Mouse (Mus musculus) intestine, postnatal 0 days (tissue): ENCODE measurements at regions not wholly inside any gene's neighbourhood (a gene's known extent, or its start where the extent isn't known, plus 50 kb on each side); places are given as distances from the start of the nearest gene placed in this dataset.

Experiments used
- ATAC-seq: fragments of 200-750 bp; cut with Nextera tagmentation; 2 replicates; pipeline ENCODE4 v1.8.0; 2017; ENCODE audit warnings: mild to moderate bottlenecking, moderate TSS enrichment, moderate library complexity
- H3K27ac ChIP-seq: fragments of 300-500 bp; sonication (generic); 2 replicates; pipeline ENCODE4 v1.5.1; 2014; ENCODE audit warnings: mild to moderate bottlenecking, low read depth, low read length, moderate library complexity
- H3K27me3 ChIP-seq: fragments of 300-500 bp; sonication (generic); replicated peaks from 2 replicates; pipeline ENCODE4 v1.6.1; 2014; ENCODE audit warnings: low read length, mixed read lengths; ENCODE audit not compliant: control insufficient read depth, insufficient read depth
- H3K36me3 ChIP-seq: fragments of 300-500 bp; sonication (generic); 2 replicates; pipeline ENCODE4 v1.6.1; 2014; ENCODE audit warnings: mild to moderate bottlenecking, moderate library complexity; ENCODE audit not compliant: control insufficient read depth, insufficient read depth
- H3K4me1 ChIP-seq: fragments of 300-500 bp; sonication (generic); replicated peaks from 2 replicates; pipeline ENCODE4 v1.6.1; 2014; ENCODE audit warnings: antibody characterized with exemption, low read length, mixed read lengths; ENCODE audit not compliant: control insufficient read depth, insufficient read depth
- H3K4me2 ChIP-seq: fragments of 300-500 bp; sonication (generic); replicated peaks from 2 replicates; pipeline ENCODE4 v1.6.1; 2014; ENCODE audit warnings: low read depth, mild to moderate bottlenecking, moderate library complexity
- H3K4me3 ChIP-seq: fragments of 300-500 bp; sonication (generic); 2 replicates; pipeline ENCODE4 v1.5.1; 2014; ENCODE audit warnings: low read depth, low read length
- H3K9ac ChIP-seq: fragments of 300-500 bp; sonication (generic); 2 replicates; pipeline ENCODE4 v1.6.1; 2014; ENCODE audit warnings: mild to moderate bottlenecking, low read depth, low read length
- H3K9me3 ChIP-seq: fragments of 300-500 bp; sonication (generic); 2 replicates; pipeline ENCODE4 v1.6.1; 2016; ENCODE audit warnings: mixed run types; ENCODE audit not compliant: control insufficient read depth
- CTCF ChIP-seq: sonication (generic); IDR thresholded peaks from 2 replicates; pipeline ENCODE4 v1.5.1; 2016; ENCODE audit warnings: low read depth, mild to moderate bottlenecking, control low read depth, antibody characterized with exemption, moderate library complexity
- WGBS: fragments of 180-500 bp; shearing (Covaris S2); extraction: QIAGEN DNeasy Blood & Tissue Kit; methylation state at CpG from one replicate; pipeline ENCODE4 v1.1.7; 2014; 5-methylcytosine and 5-hydroxymethylcytosine counted together

DNA sequence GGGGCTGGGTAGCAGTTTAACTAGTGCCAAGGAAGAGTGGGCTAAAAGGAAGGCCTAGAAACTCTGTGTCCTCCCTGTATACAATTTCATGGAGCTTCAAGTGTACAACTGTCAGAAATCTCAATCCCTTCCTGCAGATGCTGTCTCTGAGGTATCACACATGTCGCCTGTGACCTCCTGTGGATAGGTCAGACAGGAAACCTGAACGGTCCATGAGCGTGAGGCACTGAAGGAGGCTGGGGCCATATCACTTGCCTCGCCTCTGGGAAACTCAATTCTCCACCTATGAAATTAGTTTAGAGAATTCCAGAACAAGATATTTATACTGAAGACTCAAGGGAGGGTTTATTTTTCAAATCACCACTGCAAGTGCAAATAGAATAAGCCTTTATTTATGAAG is 69.1 kb upstream of the Pced1b start:
- Histone ChIP-seq H3K27ac (no peak overlapping the region), H3K36me3 (no peaks in the 10 kb centered on the region), H3K9ac (no peak overlapping the region), H3K4me1 (no peaks in the 10 kb centered on the region), H3K4me2 (no peak overlapping the region), H3K9me3 (no peaks in the 10 kb centered on the region), H3K4me3 (no peak overlapping the region), H3K27me3 (no peaks in the 10 kb centered on the region)
- no peak for TF ChIP-seq CTCF
- ATAC-seq = no peak
- WGBS = 63% methylated on average over 4 of the region's 4 CpGs

- Histone ChIP-seq H3K27ac (no peak overlapping the region), H3K4me1 (no peaks in the 10 kb centered on the region), H3K27me3 (no peaks in the 10 kb centered on the region), H3K36me3 (no peaks in the 10 kb centered on the region), H3K9ac (no peak overlapping the region), H3K4me2 (no peak overlapping the region), H3K9me3 (no peaks in the 10 kb centered on the region), H3K4me3 (no peak overlapping the region)
- WGBS = 33% methylated on average over 5 of the region's 5 CpGs
- ATAC-seq = no peak
- no peak for TF ChIP-seq CTCF
Observed at GRCm38 (mm10) chr15:97174989-97175388, 71.9 kb upstream of the Pced1b start.

GRCm38 (mm10) chr15:97173233-97173632 is 73.7 kb upstream of the Pced1b start:
- Histone ChIP-seq H3K36me3 (no peaks in the 10 kb centered on the region), H3K4me1 (no peaks in the 10 kb centered on the region), H3K9me3 (no peaks in the 10 kb centered on the region), H3K4me2 (no peak overlapping the region), H3K27ac (no peak overlapping the region), H3K4me3 (no peak overlapping the region), H3K9ac (no peak overlapping the region), H3K27me3 (no peaks in the 10 kb centered on the region)
- 61% methylated on average over 17 of the region's 17 CpGs for WGBS
- TF ChIP-seq CTCF = no peak
- no peak for ATAC-seq

GRCm38 (mm10) chr15:97170074-97170473 is 76.8 kb upstream of the Pced1b start:
- Histone ChIP-seq H3K36me3 (no peaks in the 10 kb centered on the region), H3K27ac (no peak overlapping the region), H3K9ac (no peak overlapping the region), H3K4me1 (no peaks in the 10 kb centered on the region), H3K4me2 (no peak overlapping the region), H3K4me3 (no peak overlapping the region), H3K9me3 (no peaks in the 10 kb centered on the region), H3K27me3 (no peaks in the 10 kb centered on the region)
- no peak for ATAC-seq
- no peak for TF ChIP-seq CTCF
- 61% methylated on average over 6 of the region's 6 CpGs for WGBS

DNA sequence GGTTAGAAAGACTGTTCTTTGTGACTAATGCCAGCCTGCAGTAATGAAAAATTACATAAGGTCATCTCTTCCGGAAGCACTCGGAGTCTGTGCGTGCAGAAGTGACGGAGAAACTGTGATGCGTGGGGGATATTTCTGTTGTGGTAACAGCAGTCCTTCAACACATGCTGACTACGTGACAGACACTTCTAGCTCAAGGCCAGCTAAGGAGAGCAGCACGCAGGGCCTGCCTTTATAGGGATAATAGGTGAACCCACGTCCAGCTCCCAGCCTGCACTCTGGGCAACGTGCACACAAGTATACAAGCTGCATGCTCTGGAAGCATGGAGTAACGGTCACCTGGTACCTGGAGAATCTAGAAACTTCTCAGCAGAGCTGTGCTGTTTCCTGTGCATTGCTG is 77.5 kb upstream of the Pced1b start:
- H3K9ac ChIP-seq = no peak overlapping the region
- no peaks in the 10 kb centered on the region for H3K36me3 ChIP-seq
- no peaks in the 10 kb centered on the region for H3K27me3 ChIP-seq
- no peak for ATAC-seq
- H3K4me3 ChIP-seq = no peak overlapping the region
- WGBS = 82% methylated on average over 10 of the region's 10 CpGs
- no peak for TF ChIP-seq CTCF
- H3K4me1 ChIP-seq = no peaks in the 10 kb centered on the region
- no peak overlapping the region for H3K27ac ChIP-seq
- H3K4me2 ChIP-seq = no peak overlapping the region
- H3K9me3 ChIP-seq = no peaks in the 10 kb centered on the region

- Histone ChIP-seq H3K36me3 (no peaks in the 10 kb centered on the region), H3K9me3 (no peaks in the 10 kb centered on the region), H3K9ac (no peak overlapping the region), H3K4me3 (no peak overlapping the region), H3K27me3 (no peaks in the 10 kb centered on the region), H3K27ac (no peak overlapping the region), H3K4me1 (no peaks in the 10 kb centered on the region), H3K4me2 (no peak overlapping the region)
- WGBS = 98% methylated on average over 7 of the region's 7 CpGs
- no peak for ATAC-seq
- TF ChIP-seq CTCF = no peak
Observed at GRCm38 (mm10) chr15:97167116-97167515, 79.8 kb upstream of the Pced1b start.

DNA sequence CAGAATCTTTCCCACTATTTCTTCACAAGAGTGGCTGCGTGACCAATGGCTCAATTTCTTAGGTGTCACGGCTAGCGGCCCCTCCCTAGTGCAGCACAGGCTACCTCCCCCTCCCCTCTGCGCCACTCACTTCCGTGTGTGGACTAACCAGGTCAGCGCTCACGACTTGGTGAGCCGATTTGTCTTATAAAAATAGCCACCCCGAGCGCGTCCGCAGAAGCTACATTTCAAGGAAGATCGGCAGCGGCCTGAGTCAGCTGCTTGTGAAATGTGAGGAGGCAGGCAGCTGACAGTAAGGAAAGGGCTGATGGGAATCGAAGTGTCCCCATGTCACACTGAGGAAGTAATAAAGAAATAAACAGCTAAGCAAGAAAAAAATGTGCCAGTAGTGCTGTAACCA is 82.3 kb upstream of the Pced1b start:
- TF ChIP-seq CTCF = no peak
- H3K4me3 ChIP-seq = no peak overlapping the region
- H3K9ac ChIP-seq = no peak overlapping the region
- H3K4me2 ChIP-seq = 0 out of 2 replicates have a peak overlapping the region, but pooled peaks have one; percentile 10
- ATAC-seq = no peak
- no peaks in the 10 kb centered on the region for H3K9me3 ChIP-seq
- no peak overlapping the region for H3K27ac ChIP-seq
- no peaks in the 10 kb centered on the region for H3K4me1 ChIP-seq
- no peaks in the 10 kb centered on the region for H3K27me3 ChIP-seq
- WGBS = 63% methylated on average over 15 of the region's 15 CpGs
- no peaks in the 10 kb centered on the region for H3K36me3 ChIP-seq
